Mouse (Mus musculus): ENCODE measurements around the gene Timm50.

Gene Timm50

DNA sequence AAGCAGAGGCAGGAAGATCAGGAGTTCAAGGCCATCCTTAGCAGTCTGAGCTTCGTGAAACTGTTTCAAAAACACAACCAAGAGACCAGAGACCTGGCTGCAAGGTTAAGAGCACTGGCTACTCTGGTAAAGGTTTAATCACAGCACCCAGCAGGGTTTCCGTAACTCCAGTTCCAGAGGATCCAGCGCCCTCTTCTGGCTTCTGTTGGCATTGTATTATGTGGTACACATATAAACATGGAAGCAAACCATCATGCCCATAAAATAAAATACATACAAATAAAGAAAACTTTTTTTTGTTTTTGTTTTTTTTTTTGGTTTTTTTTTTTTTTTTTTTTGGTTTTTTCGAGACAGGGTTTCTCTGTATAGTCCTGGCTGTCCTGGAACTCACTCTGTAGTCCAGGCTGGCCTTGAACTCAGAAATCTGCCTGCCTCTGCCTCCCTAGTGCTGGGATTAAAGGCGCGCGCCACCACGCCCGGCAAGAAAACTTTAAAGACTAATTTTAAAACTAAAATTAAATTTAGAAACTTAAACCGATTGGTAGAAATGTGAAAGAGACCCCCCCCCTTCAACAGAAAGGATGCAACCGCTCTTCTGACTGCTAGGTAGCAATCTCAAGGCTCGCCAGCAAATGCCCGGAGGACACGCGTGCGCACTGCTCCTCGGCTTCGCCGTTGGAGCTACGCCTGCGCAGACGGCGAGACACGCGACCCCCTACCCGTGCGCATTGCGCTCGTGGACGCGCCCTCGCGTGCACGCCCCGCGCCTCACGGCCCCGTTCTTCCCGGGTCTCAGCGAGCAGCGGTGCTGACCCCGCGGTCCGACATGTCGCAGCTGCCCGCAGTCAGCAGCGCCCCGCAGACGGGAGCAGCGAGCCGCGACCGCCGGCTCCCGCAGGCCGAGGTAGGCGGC lies 44.5 kb downstream of the Timm50 start, which contains the start of gene Eid2:
TSS of gene Eid2 (plus strand) at position 753 of the 913 bp plus-strand sequence.
- peak; percentile 73 for DNase-seq

DNA sequence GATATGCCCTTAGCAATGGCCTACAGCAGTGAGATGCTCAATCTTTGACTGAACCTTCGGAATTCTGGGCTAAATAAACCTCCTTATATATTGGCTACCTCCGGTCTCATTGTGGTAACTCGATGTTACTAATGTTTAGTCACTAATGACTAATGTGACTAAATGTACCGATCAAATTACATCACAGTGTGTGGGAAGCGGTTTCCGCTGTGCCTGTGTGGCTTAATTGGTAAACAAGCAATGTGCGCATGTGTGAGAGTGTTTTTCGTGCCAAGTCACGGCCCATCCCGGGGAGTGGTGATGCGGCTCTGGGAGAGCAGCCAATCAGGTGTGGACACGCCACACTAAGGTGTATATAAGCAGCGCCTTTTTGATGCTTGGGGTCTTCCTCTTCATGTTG lies 46.5 kb downstream of the Timm50 start:
- no peak for DNase-seq

GRCm38 (mm10) chr7:28263786-28264185 lies 48.1 kb downstream of the Timm50 start:
- DNase-seq: peak; percentile 69

DNA sequence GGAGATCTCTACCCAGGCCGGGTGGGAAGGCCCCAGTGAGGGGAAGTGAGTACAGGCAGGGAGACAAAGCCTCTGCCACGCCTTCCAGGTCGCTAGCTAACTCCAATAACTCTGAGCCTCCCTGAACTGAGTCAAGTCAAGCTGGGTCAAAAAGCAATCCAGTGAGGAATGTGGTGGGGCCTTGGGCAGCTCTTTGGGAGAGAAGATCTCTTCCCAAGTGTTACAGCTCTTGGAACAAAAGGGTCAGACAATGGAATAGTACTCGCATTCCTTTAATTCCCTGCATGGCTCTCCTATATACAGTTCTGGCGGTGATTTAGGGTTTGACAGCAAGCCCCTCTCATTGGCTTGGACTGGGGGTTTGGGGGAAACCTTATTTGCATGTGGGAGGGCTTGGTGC lies 49.0 kb downstream of the Timm50 start:
- no peak for DNase-seq
